Mouse (Mus musculus) liver, embryonic 12.5 days (tissue): ENCODE data around the gene Klf16. TPM values are rescaled to one million over a fixed set of nuclear protein-coding genes. Genes with fewer than 3 reads are reported as not detected.
A peak's percentile ranks its signal among the peaks of the same experiment; 100 is the strongest.

Source experiments
- ATAC-seq: fragments of 200-750 bp; cut with Nextera tagmentation; 2 replicates; pipeline ENCODE4 v1.8.0; 2017; ENCODE audit warnings: moderate number of reproducible peaks, mild to moderate bottlenecking, moderate library complexity
- H3K27ac ChIP-seq: fragments of 300-500 bp; sonication (generic); 2 replicates; pipeline ENCODE4 v1.5.1; 2016; ENCODE audit warnings: mild to moderate bottlenecking
- H3K27me3 ChIP-seq: fragments of 300-500 bp; sonication (generic); replicated peaks from 2 replicates; pipeline ENCODE4 v1.6.1; 2016; ENCODE audit warnings: mild to moderate bottlenecking, moderate library complexity
- H3K36me3 ChIP-seq: fragments of 300-500 bp; sonication (generic); 2 replicates; pipeline ENCODE4 v1.6.1; 2016; ENCODE audit warnings: mild to moderate bottlenecking, moderate library complexity
- H3K4me1 ChIP-seq: fragments of 300-500 bp; sonication (generic); 2 replicates; pipeline ENCODE4 v1.6.1; 2016
- H3K4me2 ChIP-seq: fragments of 300-500 bp; sonication (generic); 2 replicates; pipeline ENCODE4 v1.6.1; 2016; ENCODE audit warnings: mild to moderate bottlenecking, moderate library complexity
- H3K4me3 ChIP-seq: fragments of 300-500 bp; sonication (generic); 2 replicates; pipeline ENCODE4 v1.5.1; 2016; ENCODE audit warnings: mild to moderate bottlenecking, moderate library complexity
- H3K9ac ChIP-seq: fragments of 300-500 bp; sonication (generic); 2 replicates; pipeline ENCODE4 v1.6.1; 2016; ENCODE audit warnings: mild to moderate bottlenecking, moderate library complexity
- H3K9me3 ChIP-seq: fragments of 300-500 bp; sonication (generic); replicated peaks from 2 replicates; pipeline ENCODE4 v1.6.1; 2016; ENCODE audit warnings: mild to moderate bottlenecking, moderate library complexity
- WGBS: fragments of 180-500 bp; shearing (Covaris S2); methylation state at CpG from one replicate; pipeline ENCODE4 v1.1.7; 2016; ENCODE audit not compliant: insufficient replicate concordance; 5-methylcytosine and 5-hydroxymethylcytosine counted together
- polyA plus RNA-seq: library from polyadenylated mRNA; unstranded; fragments of >200 nt; fragmentation: Nextera tagmentation; extraction: Ambion mirVana; gene quantifications from 2 replicates; pipeline ENCODE4 v1.2.1, GENCODE M21; 2016

Gene Klf16
- polyA plus RNA-seq, 1 experiment from 2014 or later, result 24.7 TPM

GRCm38 (mm10) chr10:80603364-80603763 is 26.2 kb upstream of the Klf16 start:
- Histone ChIP-seq H3K27ac (peak overlapping the region; percentile 98), H3K27me3 (no peaks in the 10 kb centered on the region), H3K9me3 (no peaks in the 10 kb centered on the region), H3K4me2 (peak overlapping the region; percentile 97), H3K9ac (peak overlapping the region; percentile 82), H3K36me3 (peaks cover 29% of the 10 kb centered on the region), H3K4me1 (peaks cover 80% of the 10 kb centered on the region), H3K4me3 (peak overlapping the region; percentile 71)
- 19% methylated on average over 7 of the region's 7 CpGs for WGBS
- peak; percentile 14 for ATAC-seq

GRCm38 (mm10) chr10:80602698-80603325 is 25.7 kb upstream of the Klf16 start, which contains the start of the genes Scamp4 and Adat3:
TSS of gene Scamp4 (plus strand) at chr10:80602872.
TSS of gene Adat3 (plus strand) at chr10:80602880.
- H3K36me3 ChIP-seq, result peaks cover 24% of the 10 kb centered on the region
- peak within 1 kb of the TSS; percentile 71 for H3K4me3 ChIP-seq
- no peaks in the 10 kb centered on the region for H3K27me3 ChIP-seq
- H3K4me2 ChIP-seq, result peak within 1 kb of the TSS; percentile 97
- H3K27ac ChIP-seq, result peak within 1 kb of the TSS; percentile 98
- peak within 1 kb of the TSS; percentile 82 for H3K9ac ChIP-seq
- WGBS, result under 1% methylated on average over 54 of the region's 54 CpGs
- H3K9me3 ChIP-seq, result no peaks in the 10 kb centered on the region
- peaks cover 80% of the 10 kb centered on the region for H3K4me1 ChIP-seq
- ATAC-seq, result peak; percentile 86

- H3K36me3 ChIP-seq, result no peaks in the 10 kb centered on the region
- WGBS, result 57% methylated on average over 4 of the region's 4 CpGs
- H3K4me1 ChIP-seq, result peaks cover 56% of the 10 kb centered on the region
- peak overlapping the region; percentile 32; the same call in 1 of the 2 replicates for H3K27ac ChIP-seq
- peak overlapping the region; percentile 15; the same call in 1 of the 2 replicates for H3K9ac ChIP-seq
- no peaks in the 10 kb centered on the region for H3K9me3 ChIP-seq
- no peak overlapping the region for H3K4me2 ChIP-seq
- no peak for ATAC-seq
- no peaks in the 10 kb centered on the region for H3K27me3 ChIP-seq
- H3K4me3 ChIP-seq, result no peak overlapping the region
Observed at GRCm38 (mm10) chr10:80596318-80596717, 19.2 kb upstream of the Klf16 start.

GRCm38 (mm10) chr10:80589879-80590854 is 13.0 kb upstream of the Klf16 start, which contains the start of gene Abhd17a:
TSS of gene Abhd17a (minus strand) at chr10:80590341.
- under 1% methylated on average over 73 of the region's 73 CpGs for WGBS
- Histone ChIP-seq H3K4me2 (peak within 1 kb of the TSS; percentile 89), H3K9me3 (no peaks in the 10 kb centered on the region), H3K27me3 (no peaks in the 10 kb centered on the region), H3K27ac (peak within 1 kb of the TSS; percentile 77), H3K9ac (peak within 1 kb of the TSS; percentile 96), H3K4me1 (peaks cover 55% of the 10 kb centered on the region), H3K4me3 (peak within 1 kb of the TSS; percentile 95), H3K36me3 (peaks cover 20% of the 10 kb centered on the region)
- peak; percentile 96 for ATAC-seq

GRCm38 (mm10) chr10:80589127-80589878 is 12.2 kb upstream of the Klf16 start:
- no peaks in the 10 kb centered on the region for H3K9me3 ChIP-seq
- H3K27me3 ChIP-seq, result no peaks in the 10 kb centered on the region
- peak overlapping the region; percentile 96 for H3K9ac ChIP-seq
- H3K27ac ChIP-seq, result peak overlapping the region; percentile 77
- peak overlapping the region; percentile 95 for H3K4me3 ChIP-seq
- peak overlapping the region; percentile 89 for H3K4me2 ChIP-seq
- 10% methylated on average over 12 of the region's 12 CpGs for WGBS
- no peak for ATAC-seq
- H3K36me3 ChIP-seq, result peaks cover 28% of the 10 kb centered on the region
- peaks cover 59% of the 10 kb centered on the region for H3K4me1 ChIP-seq

- no peaks in the 10 kb centered on the region for H3K27me3 ChIP-seq
- WGBS, result 49% methylated on average over 4 of the region's 4 CpGs
- H3K27ac ChIP-seq, result peak overlapping the region; percentile 67
- H3K4me1 ChIP-seq, result peaks cover 68% of the 10 kb centered on the region
- H3K9ac ChIP-seq, result 0 out of 2 replicates have a peak overlapping the region, but pooled peaks have one; percentile 12
- H3K4me3 ChIP-seq, result no peak overlapping the region
- peak overlapping the region; percentile 20 for H3K4me2 ChIP-seq
- peaks cover 46% of the 10 kb centered on the region for H3K36me3 ChIP-seq
- no peak for ATAC-seq
- no peaks in the 10 kb centered on the region for H3K9me3 ChIP-seq
Observed at GRCm38 (mm10) chr10:80587305-80587657, 10.2 kb upstream of the Klf16 start.

- Histone ChIP-seq H3K27me3 (no peaks in the 10 kb centered on the region), H3K9ac (0 out of 2 replicates have a peak overlapping the region, but pooled peaks have one; percentile 12), H3K9me3 (no peaks in the 10 kb centered on the region), H3K4me3 (no peak overlapping the region), H3K36me3 (peaks cover 51% of the 10 kb centered on the region), H3K4me1 (peaks cover 68% of the 10 kb centered on the region), H3K4me2 (peak overlapping the region; percentile 20), H3K27ac (peak overlapping the region; percentile 67)
- ATAC-seq, result no peak
- WGBS, result 93% methylated on average over 45 of the region's 51 CpGs
Observed at GRCm38 (mm10) chr10:80586407-80587304, 9.5 kb upstream of the Klf16 start.

GRCm38 (mm10) chr10:80585581-80585980 is 8.5 kb upstream of the Klf16 start:
- no peak overlapping the region for H3K4me3 ChIP-seq
- H3K4me1 ChIP-seq, result peaks cover 61% of the 10 kb centered on the region
- no peak for ATAC-seq
- H3K9me3 ChIP-seq, result no peaks in the 10 kb centered on the region
- H3K27ac ChIP-seq, result 0 out of 2 replicates have a peak overlapping the region, but pooled peaks have one; percentile 67
- no peak overlapping the region for H3K4me2 ChIP-seq
- H3K9ac ChIP-seq, result no peak overlapping the region
- H3K36me3 ChIP-seq, result peaks cover 60% of the 10 kb centered on the region
- 86% methylated on average over 8 of the region's 8 CpGs for WGBS
- no peaks in the 10 kb centered on the region for H3K27me3 ChIP-seq

- no peaks in the 10 kb centered on the region for H3K9me3 ChIP-seq
- ATAC-seq, result no peak
- WGBS, result 74% methylated on average over 12 of the region's 12 CpGs
- H3K9ac ChIP-seq, result no peak overlapping the region
- no peak overlapping the region for H3K4me3 ChIP-seq
- H3K27ac ChIP-seq, result peak overlapping the region; percentile 36
- H3K36me3 ChIP-seq, result peaks cover 60% of the 10 kb centered on the region
- H3K4me1 ChIP-seq, result peaks cover 61% of the 10 kb centered on the region
- H3K4me2 ChIP-seq, result no peak overlapping the region
- no peaks in the 10 kb centered on the region for H3K27me3 ChIP-seq
Observed at GRCm38 (mm10) chr10:80584642-80585552, 7.8 kb upstream of the Klf16 start.

GRCm38 (mm10) chr10:80584045-80584488 is 6.9 kb upstream of the Klf16 start:
- no peak overlapping the region; the same call in 1 of the 2 replicates for H3K4me2 ChIP-seq
- H3K9me3 ChIP-seq, result no peaks in the 10 kb centered on the region
- H3K4me3 ChIP-seq, result no peak overlapping the region
- H3K27ac ChIP-seq, result peak overlapping the region; percentile 36; the same call in 1 of the 2 replicates
- WGBS, result 66% methylated on average over 12 of the region's 12 CpGs
- peaks cover 63% of the 10 kb centered on the region for H3K4me1 ChIP-seq
- no peak overlapping the region for H3K9ac ChIP-seq
- ATAC-seq, result peak; percentile 11; the same call in 1 of the 2 replicates
- H3K36me3 ChIP-seq, result peaks cover 60% of the 10 kb centered on the region
- no peaks in the 10 kb centered on the region for H3K27me3 ChIP-seq
